Mouse (Mus musculus): ENCODE data around the gene Cltc. TPM values are rescaled to one million over a fixed set of nuclear protein-coding genes. Genes with fewer than 3 reads are reported as not detected.

The Cltc gene
- polyA plus RNA-seq, 1 experiment from 2014 or later: 129 TPM

- no peak overlapping the region for H3K27ac ChIP-seq (replicated peaks)
- no peaks in the 10 kb centered on the region for H3K9me3 ChIP-seq (replicated peaks)
- WGBS: 82% methylated on average over 15 of the region's 15 CpGs
- peaks cover 4% of the 10 kb centered on the region for H3K36me3 ChIP-seq
- DNase-seq (ENCODE audit: low spot score): no peak
- H3K4me3 ChIP-seq: no peak overlapping the region
- H3K4me1 ChIP-seq: peaks cover 18% of the 10 kb centered on the region
- H3K27me3 ChIP-seq (ENCODE audit: low read depth, poor library complexity, severe bottlenecking): no peaks in the 10 kb centered on the region
Observed at GRCm38 (mm10) chr11:86647706-86648447, 109.5 kb downstream of the Cltc start.

DNA sequence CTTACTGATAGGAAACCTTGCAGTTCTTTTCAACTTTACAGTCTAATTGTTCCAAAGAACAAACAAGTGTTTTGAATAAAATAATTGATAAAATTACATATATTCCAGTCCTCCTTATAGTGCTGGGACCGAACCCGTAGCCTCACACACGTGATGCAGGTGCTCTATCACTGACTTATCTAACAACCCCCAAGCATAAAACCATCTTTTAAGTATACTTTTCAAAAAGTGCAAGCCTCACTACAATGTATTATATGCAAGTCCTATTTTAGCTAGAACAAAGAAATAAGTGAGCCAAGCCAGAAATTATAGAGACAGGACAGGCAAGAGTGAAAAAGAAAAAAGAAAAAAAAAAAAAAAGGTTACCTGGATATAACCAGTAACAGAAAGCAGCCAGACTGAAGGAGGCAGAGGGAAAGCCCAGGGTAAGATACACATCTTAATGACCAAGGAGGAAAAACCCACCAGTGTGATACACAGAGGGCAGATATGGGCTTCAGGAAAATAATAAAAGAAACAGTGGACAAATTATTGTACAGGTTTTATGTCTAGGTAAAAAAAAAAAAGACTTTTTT lies 110.4 kb downstream of the Cltc start:
- Histone ChIP-seq H3K4me3 (no peak overlapping the region), H3K27ac (replicated peaks) (no peak overlapping the region), H3K4me1 (peaks cover 18% of the 10 kb centered on the region), H3K27me3 (ENCODE audit: low read depth, poor library complexity, severe bottlenecking) (no peaks in the 10 kb centered on the region), H3K9me3 (replicated peaks) (no peaks in the 10 kb centered on the region), H3K36me3 (peaks cover 11% of the 10 kb centered on the region)
- WGBS: 97% methylated on average over 3 of the region's 3 CpGs
- no peak for DNase-seq (ENCODE audit: low spot score)

DNA sequence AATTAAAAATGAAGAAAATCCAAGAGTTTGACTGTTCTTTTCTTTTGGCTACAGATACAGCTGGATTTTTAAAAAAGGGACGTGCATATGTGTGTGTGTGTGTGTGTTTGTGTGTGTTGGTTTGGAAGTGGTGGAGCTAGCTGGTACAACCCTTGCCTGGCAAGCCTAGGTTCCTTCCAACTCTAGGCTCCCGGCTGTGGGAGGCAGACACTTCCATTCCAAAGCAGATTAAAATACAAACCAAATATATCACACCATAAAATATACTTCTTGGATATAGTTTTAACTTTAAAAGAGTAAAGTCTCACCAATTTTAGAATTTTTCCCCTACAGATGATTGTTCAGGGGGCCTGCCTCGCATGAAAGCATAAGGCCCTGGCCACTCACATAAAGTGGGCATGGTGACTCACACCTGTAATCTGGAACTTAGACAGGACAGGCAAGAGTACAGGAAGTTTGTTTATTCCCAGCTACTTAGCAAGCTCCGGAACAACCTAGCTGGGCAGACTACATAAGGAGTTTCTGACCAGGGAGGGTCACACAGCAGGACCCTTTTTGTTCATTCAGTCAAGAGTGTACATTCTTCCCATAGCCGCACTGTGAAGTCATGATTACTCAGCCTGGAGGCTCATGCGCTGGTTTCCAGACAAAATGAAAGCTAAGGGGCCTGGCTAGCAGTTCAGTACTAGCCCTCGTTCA lies 111.1 kb downstream of the Cltc start:
- Histone ChIP-seq H3K27ac (replicated peaks) (0 out of 2 replicates have a peak overlapping the region, but pooled peaks have one; percentile 9), H3K4me3 (no peak overlapping the region), H3K27me3 (ENCODE audit: low read depth, poor library complexity, severe bottlenecking) (no peaks in the 10 kb centered on the region), H3K36me3 (peaks cover 14% of the 10 kb centered on the region), H3K9me3 (replicated peaks) (no peaks in the 10 kb centered on the region), H3K4me1 (peaks cover 18% of the 10 kb centered on the region)
- 70% methylated on average over 7 of the region's 7 CpGs for WGBS
- peak; percentile 17 for DNase-seq (ENCODE audit: low spot score)

DNA sequence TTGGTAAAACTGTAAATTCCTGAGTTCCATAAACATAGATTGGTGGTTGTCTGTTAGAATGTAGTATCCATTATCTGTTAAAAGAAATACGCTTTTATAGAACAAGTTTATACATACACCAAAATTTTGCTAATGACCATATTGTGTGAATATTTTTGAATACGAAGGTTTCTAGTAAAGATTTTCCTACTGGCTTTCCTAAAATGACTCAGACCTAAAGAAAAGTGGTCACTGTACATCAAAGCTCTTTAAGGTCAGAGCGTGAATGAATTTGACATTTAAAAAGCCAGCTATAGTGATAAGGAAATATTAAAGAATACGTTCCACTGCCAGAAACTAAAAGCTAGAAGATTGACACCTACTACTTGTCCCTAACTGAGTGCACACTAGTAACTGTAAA lies 112.8 kb downstream of the Cltc start:
- Histone ChIP-seq H3K9me3 (replicated peaks) (no peaks in the 10 kb centered on the region), H3K4me3 (no peak overlapping the region), H3K27me3 (ENCODE audit: low read depth, poor library complexity, severe bottlenecking) (no peaks in the 10 kb centered on the region), H3K36me3 (peaks cover 24% of the 10 kb centered on the region), H3K27ac (replicated peaks) (no peak overlapping the region), H3K4me1 (peaks cover 11% of the 10 kb centered on the region)
- no peak for DNase-seq (ENCODE audit: low spot score)
- WGBS: 95% methylated on average over 4 of the region's 4 CpGs

Other genes starting within 250 kb of the Cltc start
- 56.2 and 58.3 TPM in 2 replicates for gene Rps6kb1, start 212.8 kb downstream of the Cltc start, polyA plus RNA-seq (2016; fragmentation: Nextera tagmentation; extraction: Ambion mirVana)
- gene Tubd1, start 212.6 kb downstream of the Cltc start, polyA plus RNA-seq (2016; fragmentation: Nextera tagmentation; extraction: Ambion mirVana): 13.0 and 14.8 TPM in 2 replicates
- 96.7 and 105 TPM in 2 replicates for gene Vmp1, start 73.7 kb downstream of the Cltc start, polyA plus RNA-seq (2016; fragmentation: Nextera tagmentation; extraction: Ambion mirVana)
- gene Ptrh2, start 73.6 kb downstream of the Cltc start, polyA plus RNA-seq (2016; fragmentation: Nextera tagmentation; extraction: Ambion mirVana): 40.8 and 42.9 TPM in 2 replicates
- 41.7 and 46.1 TPM in 2 replicates for gene Dhx40, start 50.2 kb upstream of the Cltc start, polyA plus RNA-seq (2016; fragmentation: Nextera tagmentation; extraction: Ambion mirVana)
- 3.0 and 4.4 TPM in 2 replicates for gene Ypel2, start 236.1 kb upstream of the Cltc start, polyA plus RNA-seq (2016; fragmentation: Nextera tagmentation; extraction: Ambion mirVana)